Mouse (Mus musculus) limb, embryonic 12.5 days (tissue): ENCODE measurements around the gene Arl8a. TPM values are rescaled to one million over a fixed set of nuclear protein-coding genes. Genes with fewer than 3 reads are reported as not detected.
"Not testable (repeated sequence)": the region's sequence is repeated elsewhere in the genome, so short reads cannot be mapped to it uniquely, and the experiment has no call there.

Experiments used
- ATAC-seq: fragments of 200-750 bp; cut with Nextera tagmentation; 2 replicates; pipeline ENCODE4 v1.8.0; 2017; ENCODE audit warnings: low read depth, moderate TSS enrichment; ENCODE audit not compliant: insufficient number of reproducible peaks, insufficient read depth, low FRiP score, low TSS enrichment
- H3K27ac ChIP-seq: fragments of 300-500 bp; sonication (generic); 2 replicates; pipeline ENCODE4 v1.5.1; 2016; ENCODE audit warnings: mild to moderate bottlenecking, moderate library complexity
- H3K27me3 ChIP-seq: fragments of 300-500 bp; sonication (generic); 2 replicates; pipeline ENCODE4 v1.6.1; 2016; ENCODE audit warnings: mild to moderate bottlenecking, moderate library complexity
- H3K36me3 ChIP-seq: fragments of 300-500 bp; sonication (generic); 2 replicates; pipeline ENCODE4 v1.6.1; 2016; ENCODE audit warnings: mild to moderate bottlenecking, moderate library complexity
- H3K4me1 ChIP-seq: fragments of 300-500 bp; sonication (generic); replicated peaks from 2 replicates; pipeline ENCODE4 v1.6.1; 2016
- H3K4me2 ChIP-seq: fragments of 300-500 bp; sonication (generic); 2 replicates; pipeline ENCODE4 v1.6.1; 2016; ENCODE audit warnings: mild to moderate bottlenecking, moderate library complexity
- H3K4me3 ChIP-seq: fragments of 300-500 bp; sonication (generic); replicated peaks from 2 replicates; pipeline ENCODE4 v1.5.1; 2016; ENCODE audit warnings: mild to moderate bottlenecking
- H3K9ac ChIP-seq: fragments of 300-500 bp; sonication (generic); replicated peaks from 2 replicates; pipeline ENCODE4 v1.6.1; 2016; ENCODE audit warnings: mild to moderate bottlenecking, moderate library complexity
- H3K9me3 ChIP-seq: fragments of 300-500 bp; sonication (generic); 2 replicates; pipeline ENCODE4 v1.6.1; 2016; ENCODE audit warnings: mild to moderate bottlenecking, moderate library complexity
- WGBS: fragments of 180-500 bp; shearing (Covaris S2); methylation state at CpG from one replicate; pipeline ENCODE4 v1.1.7; 2016; 5-methylcytosine and 5-hydroxymethylcytosine counted together
- polyA plus RNA-seq: library from polyadenylated mRNA; unstranded; fragments of >200 nt; fragmentation: Nextera tagmentation; extraction: Ambion mirVana; gene quantifications from 2 replicates; pipeline ENCODE4 v1.2.1, GENCODE M21; 2016

The Arl8a gene
- polyA plus RNA-seq, result 51.8 and 57.7 TPM in 2 replicates

DNA sequence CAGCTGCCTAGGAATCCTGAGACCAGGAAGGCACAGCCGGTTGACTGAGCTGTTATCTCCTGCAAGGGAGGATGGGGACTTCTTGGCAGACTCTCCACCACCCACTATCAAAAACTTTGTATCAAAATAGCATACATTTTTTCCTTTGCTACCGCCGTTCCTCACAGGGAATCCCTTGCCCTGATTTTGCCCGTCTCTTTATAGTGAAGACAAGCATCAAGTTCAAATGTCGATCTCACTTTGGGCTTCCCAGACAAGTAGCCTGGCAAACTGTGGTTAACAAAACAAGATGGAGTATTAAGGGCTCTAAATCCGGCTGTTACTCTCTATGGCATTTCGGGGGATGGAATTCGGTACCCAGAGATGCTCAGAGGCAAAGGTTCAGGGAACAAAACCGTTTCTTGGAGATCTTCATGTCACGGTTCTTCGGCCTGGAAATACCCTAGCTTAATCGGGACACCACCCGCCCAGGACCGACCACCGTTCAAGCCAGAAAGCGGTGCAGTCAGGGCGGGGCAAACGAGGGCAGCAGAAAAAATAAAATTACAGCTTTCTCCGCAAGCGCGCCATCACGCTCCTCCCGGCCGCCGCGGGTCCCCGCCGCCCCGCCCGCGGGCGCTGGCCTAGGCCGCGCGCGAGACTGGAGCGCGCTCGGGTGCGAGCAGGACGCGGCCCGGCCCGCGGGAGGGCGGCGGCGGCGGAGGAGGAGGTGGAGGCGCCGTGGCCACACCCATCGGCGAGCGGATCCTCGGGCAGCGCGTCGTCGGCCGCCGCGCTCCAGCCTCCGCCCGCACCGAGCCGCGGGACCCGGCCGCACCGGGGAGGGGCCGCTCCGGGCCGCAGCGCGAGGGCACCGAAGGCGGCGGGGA is at the start of gene Arl8a:
Gene Arl8a (plus strand): TSS at position 748 of the 869 bp plus-strand sequence.
- peak within 1 kb of the TSS; percentile 83 for H3K4me2 ChIP-seq
- H3K4me1 ChIP-seq, result peaks cover 24% of the 10 kb centered on the region
- H3K27ac ChIP-seq, result peak within 1 kb of the TSS; percentile 88
- H3K27me3 ChIP-seq, result peaks cover 18% of the 10 kb centered on the region
- H3K9me3 ChIP-seq, result no peaks in the 10 kb centered on the region
- peaks cover 4% of the 10 kb centered on the region; the same call in 1 of the 2 replicates for H3K36me3 ChIP-seq
- ATAC-seq, result peak; percentile 75
- WGBS, result 1% methylated on average over 65 of the region's 78 CpGs
- H3K4me3 ChIP-seq, result peak within 1 kb of the TSS; percentile 95
- peak within 1 kb of the TSS; percentile 94 for H3K9ac ChIP-seq

DNA sequence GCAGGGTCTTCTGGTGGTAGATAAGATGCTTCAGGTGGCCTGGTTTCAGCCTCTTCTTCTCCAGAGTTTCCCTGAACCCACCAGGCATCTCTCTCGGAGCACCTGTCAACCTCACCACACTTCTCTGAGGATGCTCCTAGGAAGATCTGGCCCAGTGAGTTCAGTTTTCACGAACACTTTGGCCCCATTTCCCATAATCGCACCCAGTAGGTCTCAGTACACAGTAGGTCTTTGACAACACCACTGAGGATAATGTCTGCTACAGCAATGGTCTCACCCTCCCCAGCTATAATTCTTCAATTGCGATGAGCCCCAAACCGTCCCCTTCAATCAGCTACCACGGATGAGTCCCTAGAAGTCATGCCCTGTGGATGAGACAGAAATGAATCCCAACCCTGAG is 49.2 kb upstream of the Arl8a start:
- no peak for ATAC-seq
- Histone ChIP-seq H3K9ac (no peak overlapping the region), H3K27ac (no peak overlapping the region), H3K36me3 (no peaks in the 10 kb centered on the region), H3K4me2 (no peak overlapping the region), H3K27me3 (peaks cover 50% of the 10 kb centered on the region), H3K4me1 (peaks cover 13% of the 10 kb centered on the region; the same call in 1 of the 2 replicates), H3K9me3 (no peaks in the 10 kb centered on the region), H3K4me3 (no peak overlapping the region)
- 93% methylated on average over 6 of the region's 6 CpGs for WGBS

DNA sequence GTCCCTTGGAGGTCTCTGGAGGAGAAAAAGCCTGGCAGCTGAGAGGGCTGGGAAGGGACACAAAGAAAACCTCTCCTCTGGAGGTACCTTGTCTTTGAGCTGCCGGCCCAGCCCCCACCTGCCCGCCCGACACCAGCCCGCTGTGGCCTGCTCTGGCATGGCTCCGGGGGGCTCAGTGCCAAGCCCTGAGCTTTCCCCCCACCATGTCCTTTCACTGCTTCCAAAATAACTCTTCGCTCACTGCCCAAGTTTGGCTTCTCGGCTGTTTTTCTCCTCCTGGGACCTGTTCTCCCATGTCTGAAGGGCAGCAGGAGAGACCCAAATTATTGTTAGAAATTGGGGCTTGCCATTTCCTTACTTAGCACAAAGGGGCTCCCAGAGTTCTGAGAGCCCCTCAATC is 48.2 kb upstream of the Arl8a start:
- Histone ChIP-seq H3K9ac (no peak overlapping the region), H3K4me3 (no peak overlapping the region), H3K36me3 (no peaks in the 10 kb centered on the region), H3K9me3 (no peaks in the 10 kb centered on the region), H3K27me3 (peaks cover 60% of the 10 kb centered on the region), H3K4me2 (no peak overlapping the region), H3K27ac (no peak overlapping the region), H3K4me1 (peaks cover 13% of the 10 kb centered on the region; the same call in 1 of the 2 replicates)
- no peak for ATAC-seq
- WGBS, result 88% methylated on average over 7 of the region's 7 CpGs

DNA sequence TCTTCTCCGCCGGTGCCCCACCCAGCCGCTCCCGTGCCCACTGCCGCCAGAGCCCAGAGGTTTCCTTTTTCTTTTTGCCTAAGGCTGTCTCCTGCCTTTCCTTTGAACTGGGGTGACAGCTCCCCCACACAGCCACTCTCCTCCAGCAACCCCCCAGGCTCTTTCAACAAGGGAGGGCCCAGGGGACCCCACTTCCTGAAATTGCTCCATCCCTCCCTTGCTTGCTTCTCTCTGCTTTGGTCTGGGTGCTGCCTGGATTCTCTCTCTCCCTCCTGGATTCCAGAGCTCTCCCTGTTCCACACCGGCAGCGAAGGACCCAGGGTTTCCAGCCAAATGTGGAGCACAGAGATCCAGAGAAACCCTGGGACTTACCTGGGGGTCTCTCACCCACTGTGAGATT is 46.2 kb upstream of the Arl8a start:
- no peak for ATAC-seq
- peaks cover 80% of the 10 kb centered on the region for H3K27me3 ChIP-seq
- H3K9me3 ChIP-seq, result no peaks in the 10 kb centered on the region
- H3K4me3 ChIP-seq, result no peak overlapping the region
- no peak overlapping the region for H3K4me2 ChIP-seq
- peaks cover 22% of the 10 kb centered on the region for H3K4me1 ChIP-seq
- no peak overlapping the region for H3K9ac ChIP-seq
- H3K27ac ChIP-seq, result no peak overlapping the region
- no peaks in the 10 kb centered on the region for H3K36me3 ChIP-seq
- WGBS, result 45% methylated on average over 7 of the region's 7 CpGs

DNA sequence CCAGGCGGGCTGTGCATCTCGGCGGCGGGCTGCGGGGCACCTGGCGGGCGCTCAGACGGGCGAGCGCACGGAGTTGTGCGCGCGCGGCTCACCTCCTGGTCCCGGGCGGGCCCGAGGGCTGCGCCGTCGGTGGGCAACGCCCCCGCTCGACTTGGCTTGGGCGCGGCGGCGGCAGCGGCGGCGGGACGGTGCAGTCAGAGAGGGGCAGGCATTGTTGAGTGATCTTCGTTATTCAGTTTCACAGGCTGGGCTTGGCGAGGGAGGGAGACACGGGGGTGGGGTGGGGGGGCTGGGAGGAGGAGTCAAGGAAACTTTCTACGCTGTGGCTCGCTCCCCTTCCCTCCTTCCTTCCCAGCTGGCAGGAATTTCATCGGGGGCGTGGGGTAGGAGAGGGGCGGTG is 41.5 kb upstream of the Arl8a start, which contains the start of gene Lgr6:
Gene Lgr6 (minus strand): TSS at position 153 of the 400 bp plus-strand sequence.
- Histone ChIP-seq H3K9ac (peak within 1 kb of the TSS; percentile 44; the same call in 1 of the 2 replicates), H3K4me2 (peak within 1 kb of the TSS; percentile 80), H3K9me3 (no peaks in the 10 kb centered on the region), H3K27me3 (peaks cover 73% of the 10 kb centered on the region), H3K27ac (no peak within 1 kb of the TSS), H3K36me3 (no peaks in the 10 kb centered on the region), H3K4me3 (peak within 1 kb of the TSS; percentile 49), H3K4me1 (peaks cover 14% of the 10 kb centered on the region)
- WGBS, result under 1% methylated on average over 40 of the region's 40 CpGs
- no peak for ATAC-seq

DNA sequence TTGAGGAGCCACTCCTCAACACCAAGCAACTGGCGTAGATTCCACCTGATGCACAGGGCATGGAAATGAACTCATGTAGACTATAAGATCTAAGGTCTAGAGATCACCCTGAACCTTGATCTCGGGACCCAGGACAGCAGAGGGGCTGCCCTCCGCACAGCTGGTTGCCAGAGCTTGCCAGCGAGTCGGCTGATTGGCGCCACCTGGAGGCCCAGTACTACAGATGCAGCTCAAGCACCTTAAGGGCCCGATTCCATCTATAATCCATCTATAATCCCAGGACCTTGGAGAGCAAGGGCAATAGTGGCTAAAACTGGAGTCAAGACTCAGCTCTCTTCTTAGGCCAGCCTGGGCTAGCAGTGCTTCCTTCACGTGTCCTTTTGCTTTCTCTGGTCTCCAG is 40.7 kb upstream of the Arl8a start:
- Histone ChIP-seq H3K9ac (no peak overlapping the region), H3K4me1 (peaks cover 14% of the 10 kb centered on the region), H3K36me3 (no peaks in the 10 kb centered on the region), H3K4me2 (peak overlapping the region; percentile 80), H3K4me3 (no peak overlapping the region), H3K9me3 (no peaks in the 10 kb centered on the region), H3K27me3 (peaks cover 64% of the 10 kb centered on the region), H3K27ac (no peak overlapping the region)
- 2% methylated on average over 8 of the region's 8 CpGs for WGBS
- ATAC-seq, result no peak

DNA sequence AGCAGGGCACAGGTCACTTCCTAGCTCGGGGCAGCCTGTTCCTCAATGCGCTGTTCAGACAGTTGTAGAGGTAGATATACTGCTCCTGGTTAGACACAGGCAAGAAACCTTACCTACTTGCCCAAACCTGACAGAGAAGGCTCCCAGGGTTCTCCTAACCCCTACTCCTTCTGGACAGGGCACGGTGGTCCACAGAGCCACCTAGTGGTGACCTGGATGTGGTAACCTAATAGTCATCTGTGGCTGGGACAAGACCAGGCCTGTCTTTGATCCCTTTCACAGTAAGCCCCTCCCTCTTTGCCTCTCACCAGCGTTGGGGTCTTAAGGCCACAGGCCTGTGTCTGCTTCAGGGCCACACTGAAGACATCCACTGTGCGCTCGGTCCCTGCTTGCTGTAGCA is 38.0 kb upstream of the Arl8a start:
- H3K27ac ChIP-seq, result no peak overlapping the region
- no peak overlapping the region for H3K4me2 ChIP-seq
- WGBS, result 31% methylated on average over 6 of the region's 6 CpGs
- H3K4me3 ChIP-seq, result no peak overlapping the region
- H3K9ac ChIP-seq, result no peak overlapping the region
- peaks cover 14% of the 10 kb centered on the region for H3K4me1 ChIP-seq
- ATAC-seq, result no peak
- no peaks in the 10 kb centered on the region for H3K9me3 ChIP-seq
- peaks cover 38% of the 10 kb centered on the region for H3K27me3 ChIP-seq
- no peaks in the 10 kb centered on the region for H3K36me3 ChIP-seq

DNA sequence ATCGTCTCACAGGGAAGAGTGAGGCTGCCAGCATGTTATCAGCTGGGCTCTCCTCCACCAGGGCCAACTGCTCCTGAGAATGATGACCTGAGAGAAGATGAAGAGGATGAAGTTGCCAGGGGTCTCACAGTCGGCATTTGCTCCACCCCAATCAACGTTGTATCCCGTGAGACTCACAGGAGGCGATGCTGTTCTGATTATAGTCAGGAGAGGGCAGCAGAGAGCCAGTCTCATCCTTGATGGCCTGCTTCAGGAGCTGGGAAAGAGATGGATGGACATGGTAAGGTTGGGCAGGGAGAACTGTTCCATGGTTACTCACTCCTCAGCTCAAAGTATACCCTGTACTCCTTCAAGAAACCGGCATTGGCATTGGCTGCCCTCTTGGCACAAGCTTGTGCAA is 36.5 kb upstream of the Arl8a start:
- Histone ChIP-seq H3K4me3 (no peak overlapping the region), H3K27ac (no peak overlapping the region), H3K9me3 (no peaks in the 10 kb centered on the region), H3K27me3 (peaks cover 23% of the 10 kb centered on the region), H3K36me3 (no peaks in the 10 kb centered on the region), H3K9ac (no peak overlapping the region), H3K4me1 (peaks cover 8% of the 10 kb centered on the region), H3K4me2 (no peak overlapping the region)
- 17% methylated on average over 6 of the region's 6 CpGs for WGBS
- ATAC-seq, result no peak

DNA sequence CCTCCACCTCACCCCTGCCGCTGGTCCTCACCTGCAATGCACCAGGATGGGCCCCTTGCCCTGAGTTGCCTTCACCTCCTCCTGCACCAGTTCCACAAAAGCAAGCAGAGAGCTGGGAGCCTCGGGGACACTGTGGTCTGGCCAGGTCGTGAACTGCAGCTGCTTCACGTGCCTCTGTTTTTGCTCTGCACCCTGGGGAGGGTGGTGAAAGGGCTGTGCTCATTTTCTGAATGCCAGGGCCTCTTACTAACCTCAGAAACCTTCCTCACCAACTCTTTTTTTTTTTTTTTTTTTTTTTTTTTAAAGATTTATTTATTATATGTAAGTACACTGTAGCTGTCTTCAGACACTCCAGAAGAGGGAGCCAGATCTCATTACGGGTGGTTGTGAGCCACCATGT is 35.4 kb upstream of the Arl8a start:
- H3K27ac ChIP-seq, H3K9ac ChIP-seq, H3K36me3 ChIP-seq, H3K4me1 ChIP-seq, H3K9me3 ChIP-seq, H3K4me3 ChIP-seq, ATAC-seq, H3K4me2 ChIP-seq: not testable (repeated sequence)
- peaks cover 11% of the 10 kb centered on the region for H3K27me3 ChIP-seq
- 60% methylated on average over 4 of the region's 5 CpGs for WGBS

DNA sequence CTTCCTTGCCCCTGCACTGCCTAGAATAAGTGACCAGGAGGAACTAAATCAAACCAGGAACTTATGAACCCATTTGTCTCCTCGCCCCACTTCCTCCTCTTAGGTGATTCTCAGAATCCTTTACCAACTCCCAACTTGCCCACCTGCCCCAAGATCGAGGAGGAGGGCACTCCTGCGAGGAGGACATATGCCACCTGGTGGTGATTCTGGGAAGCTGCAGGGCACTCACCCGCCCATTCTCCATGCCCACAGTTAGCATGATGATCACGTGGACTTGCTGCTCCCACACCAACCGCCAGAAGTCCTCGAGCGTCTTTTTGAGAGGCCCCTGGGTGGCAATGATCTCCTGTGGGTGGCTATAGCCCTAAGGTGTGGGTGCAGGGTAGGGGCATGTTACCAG is 34.0 kb upstream of the Arl8a start:
- no peak for ATAC-seq
- H3K9me3 ChIP-seq, result no peaks in the 10 kb centered on the region
- no peaks in the 10 kb centered on the region for H3K4me1 ChIP-seq
- no peaks in the 10 kb centered on the region for H3K36me3 ChIP-seq
- no peak overlapping the region for H3K27ac ChIP-seq
- no peak overlapping the region for H3K9ac ChIP-seq
- H3K4me2 ChIP-seq, result no peak overlapping the region
- no peak overlapping the region for H3K4me3 ChIP-seq
- 9% methylated on average over 8 of the region's 8 CpGs for WGBS
- no peaks in the 10 kb centered on the region; the same call in 1 of the 2 replicates for H3K27me3 ChIP-seq

DNA sequence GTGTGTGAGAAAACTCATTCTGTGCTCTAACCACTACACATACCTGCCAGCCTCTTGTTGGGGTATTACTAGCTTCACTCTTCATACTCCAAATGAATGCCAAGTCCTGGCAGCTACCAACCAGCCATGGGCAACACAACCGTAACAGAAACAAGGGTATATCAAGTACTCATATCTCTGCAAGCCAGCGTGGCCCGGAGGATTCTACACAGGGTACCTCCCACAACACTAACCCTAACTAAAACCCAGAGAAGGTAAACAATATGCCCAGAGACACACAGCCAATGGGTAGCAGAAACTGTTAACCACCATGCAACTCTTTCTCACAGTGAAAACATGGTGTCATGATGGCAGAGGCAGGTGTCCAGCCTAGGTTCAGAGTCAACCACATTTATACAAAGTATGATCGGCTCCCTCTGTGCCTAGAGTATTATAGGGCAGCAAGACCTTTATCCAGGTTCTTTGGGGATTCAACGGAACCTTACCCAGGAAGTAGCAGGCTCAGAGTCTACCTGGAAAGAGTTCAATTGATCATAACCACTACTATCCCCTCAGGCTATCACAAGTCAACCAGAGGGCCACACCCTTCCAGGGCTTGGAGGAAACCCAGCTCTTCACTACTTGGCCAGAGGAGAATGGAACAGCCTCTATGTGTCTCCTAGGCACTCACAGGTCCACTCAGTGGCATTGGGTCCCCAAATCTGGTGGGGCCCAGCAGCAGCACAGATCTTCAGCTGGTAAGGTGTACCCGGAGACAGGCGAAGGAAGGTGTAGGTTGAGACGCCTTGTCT is 21.9 kb upstream of the Arl8a start:
- Histone ChIP-seq H3K4me2 (no peak overlapping the region), H3K27ac (no peak overlapping the region), H3K9ac (no peak overlapping the region), H3K36me3 (no peaks in the 10 kb centered on the region), H3K4me3 (no peak overlapping the region), H3K4me1 (peaks cover 36% of the 10 kb centered on the region), H3K9me3 (no peaks in the 10 kb centered on the region), H3K27me3 (peaks cover 19% of the 10 kb centered on the region)
- ATAC-seq, result no peak
- 91% methylated on average over 8 of the region's 8 CpGs for WGBS
